Mouse (Mus musculus) forebrain, embryonic 15.5 days (tissue): ENCODE measurements around the gene Kif5a. TPM values are rescaled to one million over a fixed set of nuclear protein-coding genes. Genes with fewer than 3 reads are reported as not detected.

Source experiments
- ATAC-seq: fragments of 200-750 bp; cut with Nextera tagmentation; replicated peaks from 2 replicates; pipeline ENCODE4 v1.8.0; 2017; ENCODE audit warnings: mild to moderate bottlenecking, moderate TSS enrichment, moderate library complexity
- H3K27ac ChIP-seq: fragments of 300-500 bp; sonication (generic); replicated peaks from 2 replicates; pipeline ENCODE4 v1.5.1; 2015; ENCODE audit warnings: mild to moderate bottlenecking, inconsistent platforms
- H3K27me3 ChIP-seq: fragments of 300-500 bp; sonication (generic); 2 replicates; pipeline ENCODE4 v1.6.1; 2015; ENCODE audit warnings: inconsistent platforms
- H3K36me3 ChIP-seq: fragments of 300-500 bp; sonication (generic); 2 replicates; pipeline ENCODE4 v1.6.1; 2015; ENCODE audit warnings: mild to moderate bottlenecking, inconsistent platforms
- H3K4me1 ChIP-seq: fragments of 300-500 bp; sonication (generic); 2 replicates; pipeline ENCODE4 v1.6.1; 2015; ENCODE audit warnings: inconsistent platforms
- H3K4me2 ChIP-seq: fragments of 300-500 bp; sonication (generic); replicated peaks from 2 replicates; pipeline ENCODE4 v1.6.1; 2015; ENCODE audit warnings: mild to moderate bottlenecking, inconsistent platforms
- H3K4me3 ChIP-seq: fragments of 300-500 bp; sonication (generic); 2 replicates; pipeline ENCODE4 v1.5.1; 2015; ENCODE audit warnings: mild to moderate bottlenecking, inconsistent platforms
- H3K9ac ChIP-seq: fragments of 300-500 bp; sonication (generic); replicated peaks from 2 replicates; pipeline ENCODE4 v1.6.1; 2015; ENCODE audit warnings: mild to moderate bottlenecking, inconsistent platforms
- H3K9me3 ChIP-seq: fragments of 300-500 bp; sonication (generic); 2 replicates; pipeline ENCODE4 v1.6.1; 2016; ENCODE audit warnings: inconsistent platforms
- WGBS: fragments of 180-500 bp; shearing (Covaris S2); methylation state at CpG from one replicate; pipeline ENCODE4 v1.1.7; 2015; ENCODE audit warnings: mixed read lengths; 5-methylcytosine and 5-hydroxymethylcytosine counted together
- polyA plus RNA-seq: library from polyadenylated mRNA; unstranded; fragments of >200 nt; fragmentation: Nextera tagmentation; extraction: Ambion mirVana; gene quantifications from 2 replicates; pipeline ENCODE4 v1.2.1, GENCODE M21; 2015

Kif5a gene
- polyA plus RNA-seq, 1 experiment from 2014 or later, result 80.6 TPM

- peaks cover 52% of the 10 kb centered on the region for H3K4me1 ChIP-seq
- H3K9ac ChIP-seq, result 0 out of 2 replicates have a peak overlapping the region, but pooled peaks have one; percentile 5
- H3K4me3 ChIP-seq, result no peak overlapping the region
- no peak for ATAC-seq
- no peaks in the 10 kb centered on the region for H3K36me3 ChIP-seq
- H3K4me2 ChIP-seq, result no peak overlapping the region
- no peaks in the 10 kb centered on the region for H3K9me3 ChIP-seq
- no peak overlapping the region for H3K27ac ChIP-seq
- 84% methylated on average over 6 of the region's 6 CpGs for WGBS
- H3K27me3 ChIP-seq, result no peaks in the 10 kb centered on the region
These were observed 5.4 kb downstream of the Kif5a start for GRCm38 (mm10) chr10:127257790-127258189.

- H3K4me1 ChIP-seq, result peaks cover 36% of the 10 kb centered on the region
- peak; percentile 57; the same call in 1 of the 2 replicates for ATAC-seq
- H3K9me3 ChIP-seq, result no peaks in the 10 kb centered on the region
- H3K9ac ChIP-seq, result no peak overlapping the region
- no peaks in the 10 kb centered on the region for H3K27me3 ChIP-seq
- 19% methylated on average over 14 of the region's 14 CpGs for WGBS
- H3K4me2 ChIP-seq, result peak overlapping the region; percentile 12; the same call in 1 of the 2 replicates
- H3K27ac ChIP-seq, result 0 out of 2 replicates have a peak overlapping the region, but pooled peaks have one; percentile 9
- H3K36me3 ChIP-seq, result no peaks in the 10 kb centered on the region
- H3K4me3 ChIP-seq, result no peak overlapping the region
These were observed 7.4 kb downstream of the Kif5a start for GRCm38 (mm10) chr10:127255625-127256345.

GRCm38 (mm10) chr10:127250810-127251209 is 12.3 kb downstream of the Kif5a start:
- WGBS, result 89% methylated on average over 5 of the region's 5 CpGs
- Histone ChIP-seq H3K36me3 (peaks cover 24% of the 10 kb centered on the region), H3K27me3 (no peaks in the 10 kb centered on the region), H3K4me2 (no peak overlapping the region), H3K4me1 (no peaks in the 10 kb centered on the region; the same call in 1 of the 2 replicates), H3K9ac (no peak overlapping the region), H3K4me3 (no peak overlapping the region), H3K9me3 (no peaks in the 10 kb centered on the region), H3K27ac (no peak overlapping the region)
- ATAC-seq, result no peak

- WGBS, result 78% methylated on average over 18 of the region's 18 CpGs
- H3K4me2 ChIP-seq, result no peak overlapping the region
- no peaks in the 10 kb centered on the region for H3K4me1 ChIP-seq
- H3K27me3 ChIP-seq, result no peaks in the 10 kb centered on the region
- no peaks in the 10 kb centered on the region for H3K9me3 ChIP-seq
- no peak overlapping the region for H3K9ac ChIP-seq
- H3K36me3 ChIP-seq, result peaks cover 80% of the 10 kb centered on the region
- no peak overlapping the region for H3K27ac ChIP-seq
- H3K4me3 ChIP-seq, result no peak overlapping the region
- no peak for ATAC-seq
These were observed 24.8 kb downstream of the Kif5a start for GRCm38 (mm10) chr10:127238241-127238824.

GRCm38 (mm10) chr10:127236541-127236940 is 26.6 kb downstream of the Kif5a start:
- Histone ChIP-seq H3K4me1 (no peaks in the 10 kb centered on the region), H3K27ac (no peak overlapping the region), H3K4me3 (no peak overlapping the region), H3K9ac (no peak overlapping the region), H3K36me3 (peaks cover 78% of the 10 kb centered on the region), H3K27me3 (no peaks in the 10 kb centered on the region), H3K4me2 (no peak overlapping the region), H3K9me3 (no peaks in the 10 kb centered on the region)
- no peak for ATAC-seq
- WGBS, result 50% methylated on average over 9 of the region's 9 CpGs

GRCm38 (mm10) chr10:127233141-127233540 is 30.0 kb downstream of the Kif5a start:
- Histone ChIP-seq H3K4me2 (no peak overlapping the region), H3K9ac (no peak overlapping the region), H3K4me3 (no peak overlapping the region), H3K36me3 (peaks cover 76% of the 10 kb centered on the region), H3K27ac (no peak overlapping the region), H3K27me3 (no peaks in the 10 kb centered on the region), H3K9me3 (no peaks in the 10 kb centered on the region), H3K4me1 (no peaks in the 10 kb centered on the region)
- WGBS, result 81% methylated on average over 9 of the region's 9 CpGs
- ATAC-seq, result no peak

GRCm38 (mm10) chr10:127231741-127232140 is 31.4 kb downstream of the Kif5a start:
- Histone ChIP-seq H3K36me3 (peaks cover 76% of the 10 kb centered on the region), H3K9ac (no peak overlapping the region), H3K4me1 (no peaks in the 10 kb centered on the region), H3K9me3 (no peaks in the 10 kb centered on the region), H3K4me3 (no peak overlapping the region), H3K27me3 (no peaks in the 10 kb centered on the region), H3K27ac (no peak overlapping the region), H3K4me2 (no peak overlapping the region)
- ATAC-seq, result no peak
- 88% methylated on average over 14 of the region's 14 CpGs for WGBS

- 91% methylated on average over 12 of the region's 12 CpGs for WGBS
- H3K9me3 ChIP-seq, result no peaks in the 10 kb centered on the region
- H3K4me2 ChIP-seq, result no peak overlapping the region
- H3K27me3 ChIP-seq, result no peaks in the 10 kb centered on the region
- H3K36me3 ChIP-seq, result peaks cover 74% of the 10 kb centered on the region
- H3K4me1 ChIP-seq, result no peaks in the 10 kb centered on the region
- no peak overlapping the region for H3K27ac ChIP-seq
- ATAC-seq, result no peak
- H3K9ac ChIP-seq, result no peak overlapping the region
- no peak overlapping the region for H3K4me3 ChIP-seq
These were observed 32.5 kb downstream of the Kif5a start for GRCm38 (mm10) chr10:127230693-127231092.

GRCm38 (mm10) chr10:127228897-127229296 is 34.3 kb downstream of the Kif5a start:
- Histone ChIP-seq H3K4me3 (no peak overlapping the region), H3K4me2 (no peak overlapping the region), H3K4me1 (no peaks in the 10 kb centered on the region), H3K27ac (no peak overlapping the region), H3K36me3 (peaks cover 74% of the 10 kb centered on the region), H3K9me3 (no peaks in the 10 kb centered on the region), H3K9ac (no peak overlapping the region), H3K27me3 (no peaks in the 10 kb centered on the region)
- 22% methylated on average over 4 of the region's 4 CpGs for WGBS
- ATAC-seq, result peak; percentile 27; the same call in 1 of the 2 replicates

- no peak overlapping the region for H3K4me3 ChIP-seq
- H3K27ac ChIP-seq, result no peak overlapping the region
- H3K27me3 ChIP-seq, result no peaks in the 10 kb centered on the region
- no peak overlapping the region for H3K4me2 ChIP-seq
- no peaks in the 10 kb centered on the region for H3K9me3 ChIP-seq
- peaks cover 59% of the 10 kb centered on the region for H3K36me3 ChIP-seq
- no peak for ATAC-seq
- 84% methylated on average over 8 of the region's 8 CpGs for WGBS
- H3K9ac ChIP-seq, result no peak overlapping the region
- H3K4me1 ChIP-seq, result no peaks in the 10 kb centered on the region
These were observed 36.0 kb downstream of the Kif5a start for GRCm38 (mm10) chr10:127227163-127227562.

- H3K4me3 ChIP-seq, result no peak overlapping the region
- H3K36me3 ChIP-seq, result peaks cover 52% of the 10 kb centered on the region
- no peak overlapping the region for H3K4me2 ChIP-seq
- no peaks in the 10 kb centered on the region for H3K4me1 ChIP-seq
- H3K27ac ChIP-seq, result no peak overlapping the region
- ATAC-seq, result no peak
- H3K9ac ChIP-seq, result no peak overlapping the region
- no peaks in the 10 kb centered on the region for H3K27me3 ChIP-seq
- WGBS, result 75% methylated on average over 8 of the region's 8 CpGs
- H3K9me3 ChIP-seq, result no peaks in the 10 kb centered on the region
These were observed 36.7 kb downstream of the Kif5a start for GRCm38 (mm10) chr10:127226318-127226895.

- Histone ChIP-seq H3K4me3 (no peak overlapping the region), H3K27me3 (no peaks in the 10 kb centered on the region), H3K36me3 (peaks cover 45% of the 10 kb centered on the region), H3K4me1 (no peaks in the 10 kb centered on the region), H3K27ac (no peak overlapping the region), H3K9ac (no peak overlapping the region), H3K9me3 (no peaks in the 10 kb centered on the region), H3K4me2 (no peak overlapping the region)
- no peak for ATAC-seq
- WGBS, result 26% methylated on average over 10 of the region's 10 CpGs
These were observed 37.4 kb downstream of the Kif5a start for GRCm38 (mm10) chr10:127225732-127226131.
